Mouse (Mus musculus): Measurements from ENCODE around the gene Mcfd2. TPM values are rescaled to one million over a fixed set of nuclear protein-coding genes. Genes with fewer than 3 reads are reported as not detected.

Gene Mcfd2
- 139 and 148 TPM in 2 replicates for polyA plus RNA-seq (2015; fragmentation: Nextera tagmentation; extraction: Ambion mirVana)

DNA sequence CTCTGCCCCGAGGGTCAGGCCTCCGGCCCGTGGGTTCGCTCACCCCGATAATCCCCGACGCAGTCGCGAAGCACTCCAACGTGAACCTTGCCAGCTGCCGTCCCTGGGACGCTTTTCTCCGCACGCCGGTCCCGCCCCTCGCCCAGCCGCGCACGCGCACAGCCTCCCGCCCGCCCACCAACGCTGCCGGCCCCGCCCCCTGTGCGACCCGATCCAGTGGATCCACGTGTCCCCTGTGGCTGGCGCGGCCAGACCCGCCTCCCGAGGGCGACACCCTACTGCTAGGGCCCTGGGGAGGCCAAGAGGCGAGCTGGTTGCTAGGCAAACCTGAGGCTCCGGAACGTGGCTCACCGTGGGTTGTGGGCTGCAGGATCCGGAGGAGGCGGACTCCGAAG, at the start of gene Mcfd2:
TSS of gene Mcfd2 (minus strand) at position 144 of the 395 bp plus-strand sequence.
- 1% methylated on average over 41 of the region's 41 CpGs for WGBS (ENCODE audit: insufficient replicate concordance)
- ATAC-seq, result peak; percentile 93
- H3K4me1 ChIP-seq (ENCODE audit: insufficient read depth), result peaks cover 22% of the 10 kb centered on the region

GRCm38 (mm10) chr17:87315021-87315531, 49.3 kb upstream of the Mcfd2 start:
- no peaks in the 10 kb centered on the region for H3K27me3 ChIP-seq (ENCODE audit: insufficient read depth, low read length)
- H3K4me2 ChIP-seq (ENCODE audit: low read depth, low read length), result peak overlapping the region; percentile 36
- peaks cover 11% of the 10 kb centered on the region for H3K36me3 ChIP-seq (replicated peaks; ENCODE audit: insufficient read depth, low read length)
- H3K27ac ChIP-seq (ENCODE audit: low read depth), result peak overlapping the region; percentile 70
- no peaks in the 10 kb centered on the region for H3K9me3 ChIP-seq (ENCODE audit: low read length)
- peaks cover 19% of the 10 kb centered on the region for H3K4me1 ChIP-seq (ENCODE audit: insufficient read depth)
- no peak overlapping the region for H3K9ac ChIP-seq (replicated peaks)
- no peak for TF ChIP-seq EP300 (IDR thresholded peaks at IDR 0.05; ENCODE audit: low read depth)
- peak; percentile 93 for TF ChIP-seq CTCF (IDR thresholded peaks at IDR 0.05; ENCODE audit: low read depth)
- no peak overlapping the region for H3K4me3 ChIP-seq (ENCODE audit: low read depth, low read length)
- DNase-seq (peak; percentile 91), ATAC-seq (peak; percentile 80)
- WGBS (ENCODE audit: insufficient replicate concordance), result 2% methylated on average over 9 of the region's 9 CpGs

More for the DNA sequence above, at the start of gene Mcfd2:
- Histone ChIP-seq H3K4me3 (ENCODE audit: low read depth, low read length) (peak within 1 kb of the TSS; percentile 75), H3K9ac (replicated peaks) (peak within 1 kb of the TSS; percentile 76), H3K27ac (ENCODE audit: low read depth) (peak within 1 kb of the TSS; percentile 85), H3K4me2 (ENCODE audit: low read depth, low read length) (peak within 1 kb of the TSS; percentile 83), H3K27me3 (ENCODE audit: insufficient read depth, low read length) (no peaks in the 10 kb centered on the region), H3K36me3 (replicated peaks; ENCODE audit: insufficient read depth, low read length) (peaks cover 3% of the 10 kb centered on the region; the same call in 1 of the 2 replicates), H3K9me3 (ENCODE audit: low read length) (no peaks in the 10 kb centered on the region)
- peak; percentile 51 for TF ChIP-seq CTCF (IDR thresholded peaks at IDR 0.05; ENCODE audit: low read depth)
- no peak for TF ChIP-seq EP300 (IDR thresholded peaks at IDR 0.05; ENCODE audit: low read depth)
- DNase-seq, result peak; percentile 99

DNA sequence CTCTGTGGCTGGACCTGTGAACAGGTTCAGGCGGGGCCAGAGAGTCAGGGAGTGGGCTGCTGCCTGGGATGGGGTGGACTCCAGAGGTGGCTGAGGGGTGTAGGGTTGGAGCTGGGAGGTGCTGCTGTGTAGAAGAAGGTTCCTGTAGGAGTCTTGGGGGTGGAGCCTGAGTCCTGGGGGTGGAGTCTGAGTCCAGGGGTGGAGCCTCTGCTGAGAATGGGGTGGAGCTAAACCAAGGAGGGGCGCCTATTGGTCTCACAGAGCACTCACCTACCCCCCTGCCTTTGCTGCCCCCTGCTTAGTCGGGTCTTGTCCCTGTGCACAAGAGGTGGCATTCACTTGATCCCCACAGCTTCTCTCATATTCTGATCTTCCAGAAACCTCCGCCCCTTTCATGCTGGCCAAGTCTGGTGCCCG, 48.8 kb upstream of the Mcfd2 start:
- WGBS (ENCODE audit: insufficient replicate concordance), result 58% methylated on average over 5 of the region's 5 CpGs
- no peak overlapping the region for H3K4me2 ChIP-seq (ENCODE audit: low read depth, low read length)
- DNase-seq, result peak; percentile 68

GRCm38 (mm10) chr17:87314121-87314520, 48.4 kb upstream of the Mcfd2 start:
- H3K27ac ChIP-seq (ENCODE audit: low read depth), result no peak overlapping the region
- H3K36me3 ChIP-seq (replicated peaks; ENCODE audit: insufficient read depth, low read length), result peaks cover 20% of the 10 kb centered on the region
- no peaks in the 10 kb centered on the region for H3K27me3 ChIP-seq (ENCODE audit: insufficient read depth, low read length)
- H3K9me3 ChIP-seq (ENCODE audit: low read length), result no peaks in the 10 kb centered on the region
- 87% methylated on average over 8 of the region's 8 CpGs for WGBS (ENCODE audit: insufficient replicate concordance)
- no peak overlapping the region for H3K4me3 ChIP-seq (ENCODE audit: low read depth, low read length)
- TF ChIP-seq EP300 (IDR thresholded peaks at IDR 0.05; ENCODE audit: low read depth), result no peak
- no peak for TF ChIP-seq CTCF (IDR thresholded peaks at IDR 0.05; ENCODE audit: low read depth)
- H3K4me2 ChIP-seq (ENCODE audit: low read depth, low read length), result no peak overlapping the region
- peaks cover 19% of the 10 kb centered on the region for H3K4me1 ChIP-seq (ENCODE audit: insufficient read depth)
- no peak overlapping the region for H3K9ac ChIP-seq (replicated peaks)
- no peak for DNase-seq
- no peak for ATAC-seq

More for the DNA sequence above, 48.8 kb upstream of the Mcfd2 start:
- peaks cover 15% of the 10 kb centered on the region for H3K36me3 ChIP-seq (replicated peaks; ENCODE audit: insufficient read depth, low read length)
- H3K27ac ChIP-seq (ENCODE audit: low read depth), result peak overlapping the region; percentile 70; the same call in 1 of the 2 replicates
- H3K4me1 ChIP-seq (ENCODE audit: insufficient read depth), result peaks cover 19% of the 10 kb centered on the region
- ATAC-seq, result peak; percentile 44
- H3K9ac ChIP-seq (replicated peaks), result no peak overlapping the region
- H3K9me3 ChIP-seq (ENCODE audit: low read length), result no peaks in the 10 kb centered on the region
- no peak overlapping the region for H3K4me3 ChIP-seq (ENCODE audit: low read depth, low read length)
- H3K27me3 ChIP-seq (ENCODE audit: insufficient read depth, low read length), result no peaks in the 10 kb centered on the region
- no peak for TF ChIP-seq CTCF (IDR thresholded peaks at IDR 0.05; ENCODE audit: low read depth)
- TF ChIP-seq EP300 (IDR thresholded peaks at IDR 0.05; ENCODE audit: low read depth), result no peak

GRCm38 (mm10) chr17:87312924-87313870, 47.5 kb upstream of the Mcfd2 start:
- 54% methylated on average over 18 of the region's 18 CpGs for WGBS (ENCODE audit: insufficient replicate concordance)
- DNase-seq (no peak), ATAC-seq (no peak)
- TF ChIP-seq EP300 (IDR thresholded peaks at IDR 0.05; ENCODE audit: low read depth) (no peak), CTCF (IDR thresholded peaks at IDR 0.05; ENCODE audit: low read depth) (no peak)
- no peak overlapping the region for H3K4me2 ChIP-seq (ENCODE audit: low read depth, low read length)
- peaks cover 28% of the 10 kb centered on the region for H3K36me3 ChIP-seq (replicated peaks; ENCODE audit: insufficient read depth, low read length)
- H3K4me1 ChIP-seq (ENCODE audit: insufficient read depth), result peaks cover 19% of the 10 kb centered on the region
- no peaks in the 10 kb centered on the region for H3K9me3 ChIP-seq (ENCODE audit: low read length)
- no peak overlapping the region for H3K9ac ChIP-seq (replicated peaks)
- no peaks in the 10 kb centered on the region for H3K27me3 ChIP-seq (ENCODE audit: insufficient read depth, low read length)
- H3K4me3 ChIP-seq (ENCODE audit: low read depth, low read length), result no peak overlapping the region
- H3K27ac ChIP-seq (ENCODE audit: low read depth), result no peak overlapping the region

DNA sequence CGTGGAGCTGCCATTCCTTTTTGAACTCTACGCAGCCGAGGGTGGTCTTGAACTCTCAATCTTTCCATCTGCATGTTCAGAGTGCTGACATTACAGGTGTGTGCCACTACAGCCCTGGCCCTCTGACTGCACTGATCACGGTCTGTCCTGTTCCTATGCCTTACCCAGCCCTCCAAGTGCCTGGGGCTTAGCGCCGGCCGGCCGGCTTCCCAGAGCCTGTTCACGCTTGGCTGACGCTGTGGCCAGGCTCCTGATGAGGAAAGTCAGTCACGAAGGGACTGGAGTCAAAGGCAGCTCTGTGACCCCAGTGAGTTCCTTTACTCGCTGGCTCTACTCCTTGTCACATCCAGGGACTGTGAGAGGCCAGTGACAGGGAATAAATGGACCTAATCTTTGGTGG, 46.6 kb upstream of the Mcfd2 start:
- H3K4me1 ChIP-seq (ENCODE audit: insufficient read depth), result peaks cover 19% of the 10 kb centered on the region
- H3K4me2 ChIP-seq (ENCODE audit: low read depth, low read length), result no peak overlapping the region
- H3K4me3 ChIP-seq (ENCODE audit: low read depth, low read length), result no peak overlapping the region
- H3K27me3 ChIP-seq (ENCODE audit: insufficient read depth, low read length), result no peaks in the 10 kb centered on the region
- H3K27ac ChIP-seq (ENCODE audit: low read depth), result no peak overlapping the region
- TF ChIP-seq EP300 (IDR thresholded peaks at IDR 0.05; ENCODE audit: low read depth) (no peak), CTCF (IDR thresholded peaks at IDR 0.05; ENCODE audit: low read depth) (no peak)
- peaks cover 32% of the 10 kb centered on the region for H3K36me3 ChIP-seq (replicated peaks; ENCODE audit: insufficient read depth, low read length)
- no peak overlapping the region for H3K9ac ChIP-seq (replicated peaks)
- WGBS (ENCODE audit: insufficient replicate concordance), result 71% methylated on average over 12 of the region's 12 CpGs
- H3K9me3 ChIP-seq (ENCODE audit: low read length), result no peaks in the 10 kb centered on the region
- DNase-seq (no peak), ATAC-seq (no peak)

All from liver, postnatal 0 days (tissue).